Mouse (Mus musculus) hindbrain, embryonic 13.5 days (tissue): ENCODE results near the gene Gm20662. TPM values are rescaled to one million over a fixed set of nuclear protein-coding genes. Genes with fewer than 3 reads are reported as not detected.
A peak's percentile ranks its signal among the peaks of the same experiment; 100 is the strongest.

ENCODE experiments used
- ATAC-seq: fragments of 200-750 bp; cut with Nextera tagmentation; 2 replicates; pipeline ENCODE4 v1.8.0; 2017; ENCODE audit warnings: moderate TSS enrichment; ENCODE audit not compliant: low FRiP score
- H3K27ac ChIP-seq: fragments of 300-500 bp; sonication (generic); 2 replicates; pipeline ENCODE4 v1.5.1; 2015; ENCODE audit warnings: inconsistent platforms, mild to moderate bottlenecking, moderate library complexity
- H3K27me3 ChIP-seq: fragments of 300-500 bp; sonication (generic); 2 replicates; pipeline ENCODE4 v1.6.1; 2015; ENCODE audit warnings: mild to moderate bottlenecking, inconsistent platforms
- H3K36me3 ChIP-seq: fragments of 300-500 bp; sonication (generic); 2 replicates; pipeline ENCODE4 v1.6.1; 2015; ENCODE audit warnings: mild to moderate bottlenecking, inconsistent platforms
- H3K4me1 ChIP-seq: fragments of 300-500 bp; sonication (generic); replicated peaks from 2 replicates; pipeline ENCODE4 v1.6.1; 2015; ENCODE audit warnings: inconsistent platforms
- H3K4me2 ChIP-seq: fragments of 300-500 bp; sonication (generic); 2 replicates; pipeline ENCODE4 v1.6.1; 2015; ENCODE audit warnings: inconsistent platforms, mild to moderate bottlenecking, moderate library complexity
- H3K4me3 ChIP-seq: fragments of 300-500 bp; sonication (generic); 2 replicates; pipeline ENCODE4 v1.5.1; 2015; ENCODE audit warnings: mild to moderate bottlenecking, inconsistent platforms
- H3K9ac ChIP-seq: fragments of 300-500 bp; sonication (generic); 2 replicates; pipeline ENCODE4 v1.6.1; 2015; ENCODE audit warnings: mild to moderate bottlenecking, inconsistent platforms
- H3K9me3 ChIP-seq: fragments of 300-500 bp; sonication (generic); 2 replicates; pipeline ENCODE4 v1.6.1; 2016; ENCODE audit warnings: inconsistent platforms
- WGBS: fragments of 180-500 bp; shearing (Covaris S2); methylation state at CpG from one replicate; pipeline ENCODE4 v1.1.7; 2015; 5-methylcytosine and 5-hydroxymethylcytosine counted together
- polyA plus RNA-seq: library from polyadenylated mRNA; unstranded; fragments of >200 nt; fragmentation: Nextera tagmentation; extraction: Ambion mirVana; gene quantifications from 2 replicates; pipeline ENCODE4 v1.2.1, GENCODE M21; 2015

Gm20662 gene
- polyA plus RNA-seq, 1 experiment from 2014 or later: 0.60 TPM

GRCm38 (mm10) chr9:108032126-108032525 is 36.0 kb downstream of the Gm20662 start:
- H3K36me3 ChIP-seq: peaks cover 56% of the 10 kb centered on the region
- 94% methylated on average over 5 of the region's 5 CpGs for WGBS

DNA sequence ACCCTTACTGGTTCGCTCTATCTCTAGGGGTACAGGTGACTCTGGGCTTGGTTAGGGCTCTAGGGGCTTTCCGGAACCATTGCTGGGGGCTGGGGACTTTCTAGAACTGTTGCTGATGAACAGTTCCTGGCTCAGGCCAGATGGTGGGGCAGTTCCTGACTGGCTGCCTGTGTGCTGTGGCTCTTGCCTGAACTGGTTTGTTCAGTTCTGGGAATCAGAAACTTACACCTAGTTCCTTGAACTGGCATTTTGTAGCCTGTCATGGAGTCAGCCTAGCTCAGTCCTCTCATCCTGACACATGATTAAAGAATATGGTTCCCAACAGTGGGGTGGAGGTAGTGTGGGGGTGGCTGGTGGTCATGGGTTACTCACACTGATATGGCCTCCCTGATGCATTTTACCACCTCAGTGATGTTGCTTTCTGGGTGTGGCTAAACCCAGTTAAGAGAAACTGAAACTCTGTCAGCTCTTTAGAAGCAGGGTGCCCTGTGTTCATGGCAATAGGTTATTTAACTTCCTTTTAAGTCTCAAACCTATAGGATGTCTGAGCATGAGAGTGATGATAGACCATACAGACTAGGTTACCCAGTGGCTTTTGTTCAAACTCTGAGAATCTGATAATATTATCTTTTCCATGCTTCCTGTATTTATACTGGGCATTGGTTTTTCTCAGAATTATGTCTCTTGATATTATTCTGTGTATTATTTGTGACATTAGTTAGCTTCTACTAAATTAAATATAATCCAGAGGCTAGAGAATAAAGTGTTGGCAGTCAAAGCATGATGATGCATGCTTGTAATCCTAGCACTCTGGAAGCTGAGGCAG is 39.4 kb downstream of the Gm20662 start:
- Histone ChIP-seq H3K9me3 (no peaks in the 10 kb centered on the region), H3K27ac (no peak overlapping the region), H3K9ac (no peak overlapping the region), H3K4me3 (no peak overlapping the region), H3K36me3 (peaks cover 60% of the 10 kb centered on the region), H3K4me2 (no peak overlapping the region), H3K27me3 (no peaks in the 10 kb centered on the region), H3K4me1 (no peaks in the 10 kb centered on the region)
- WGBS: 97% methylated on average over 2 of the region's 2 CpGs
- ATAC-seq: no peak

More at GRCm38 (mm10) chr9:108032126-108032525, 36.0 kb downstream of the Gm20662 start:
- Histone ChIP-seq H3K4me3 (no peak overlapping the region), H3K4me1 (no peaks in the 10 kb centered on the region), H3K9me3 (no peaks in the 10 kb centered on the region), H3K9ac (no peak overlapping the region), H3K4me2 (no peak overlapping the region), H3K27ac (no peak overlapping the region), H3K27me3 (no peaks in the 10 kb centered on the region)
- ATAC-seq: no peak

DNA sequence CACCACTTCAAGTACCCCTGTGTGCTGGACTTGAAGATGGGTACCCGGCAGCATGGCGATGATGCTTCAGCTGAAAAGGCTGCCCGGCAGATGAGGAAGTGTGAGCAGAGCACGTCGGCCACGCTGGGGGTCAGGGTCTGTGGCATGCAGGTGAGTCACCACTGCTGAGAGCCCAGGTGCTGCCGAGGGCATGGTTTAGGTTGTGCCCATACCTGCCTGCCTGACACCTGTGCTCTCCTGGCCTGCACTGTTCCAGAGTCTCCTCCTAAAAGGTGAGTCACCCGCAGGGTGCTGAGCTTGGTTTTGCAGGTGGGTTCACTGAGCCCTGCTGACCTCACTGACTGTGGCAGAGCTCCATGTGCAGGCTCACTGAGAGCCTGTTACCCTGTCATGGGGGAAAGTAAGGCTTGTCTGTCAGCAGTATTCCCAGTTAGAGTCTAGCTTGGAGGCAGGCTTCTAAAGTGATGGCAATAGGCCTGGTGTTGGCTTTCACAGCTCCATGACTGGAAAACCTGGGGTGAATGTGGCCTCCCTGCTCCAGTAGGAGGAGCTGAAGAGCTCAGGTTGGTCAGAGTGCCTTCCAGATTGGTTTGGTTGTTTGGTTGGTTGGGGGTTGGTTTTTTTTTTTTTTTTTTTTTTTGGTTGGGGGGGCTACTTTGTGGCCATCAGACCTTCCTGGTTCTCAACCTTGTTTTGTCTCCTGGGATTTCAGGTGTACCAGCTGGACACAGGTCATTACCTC is 48.8 kb downstream of the Gm20662 start:
- Histone ChIP-seq H3K27me3 (no peaks in the 10 kb centered on the region), H3K9ac (no peak overlapping the region), H3K36me3 (peaks cover 65% of the 10 kb centered on the region), H3K4me2 (no peak overlapping the region), H3K4me1 (peaks cover 20% of the 10 kb centered on the region), H3K4me3 (no peak overlapping the region), H3K9me3 (no peaks in the 10 kb centered on the region), H3K27ac (no peak overlapping the region)
- no peak for ATAC-seq
- WGBS: 97% methylated on average over 8 of the region's 8 CpGs

DNA sequence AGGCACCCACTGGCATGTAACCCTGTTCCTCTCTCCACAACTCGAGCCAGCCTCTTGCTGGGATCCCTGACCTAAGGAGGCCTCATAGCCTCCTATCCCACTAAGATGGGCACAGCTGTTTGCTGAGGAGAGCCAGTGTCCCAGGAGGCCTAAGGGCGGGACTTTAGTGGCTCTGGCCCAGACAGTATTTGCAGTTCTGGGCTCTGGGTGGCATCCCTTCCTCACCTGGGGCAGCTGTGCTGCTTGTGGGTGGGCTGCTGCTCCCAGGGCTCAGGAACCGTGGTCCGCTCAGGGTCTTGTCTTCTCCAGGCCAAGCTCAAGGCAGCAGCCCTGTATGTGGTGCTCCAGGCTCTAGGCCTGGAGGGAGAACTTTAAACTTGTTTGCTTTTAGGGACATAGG is 50.4 kb downstream of the Gm20662 start:
- WGBS: 89% methylated on average over 4 of the region's 4 CpGs
- 0 out of 2 replicates have a peak overlapping the region, but pooled peaks have one; percentile 19 for H3K9ac ChIP-seq

GRCm38 (mm10) chr9:108047601-108048565 is 51.7 kb downstream of the Gm20662 start:
- peak overlapping the region; percentile 74 for H3K4me3 ChIP-seq
- ATAC-seq: no peak
- H3K9ac ChIP-seq: peak overlapping the region; percentile 67; the same call in 1 of the 2 replicates
- 51% methylated on average over 17 of the region's 17 CpGs for WGBS
- H3K4me2 ChIP-seq: peak overlapping the region; percentile 96
- H3K36me3 ChIP-seq: peaks cover 57% of the 10 kb centered on the region
- no peaks in the 10 kb centered on the region for H3K9me3 ChIP-seq
- peak overlapping the region; percentile 79 for H3K27ac ChIP-seq
- no peaks in the 10 kb centered on the region for H3K27me3 ChIP-seq
- H3K4me1 ChIP-seq: peaks cover 35% of the 10 kb centered on the region

More for the DNA sequence above, 50.4 kb downstream of the Gm20662 start:
- Histone ChIP-seq H3K27me3 (no peaks in the 10 kb centered on the region), H3K9me3 (no peaks in the 10 kb centered on the region), H3K4me2 (no peak overlapping the region), H3K27ac (no peak overlapping the region), H3K4me3 (no peak overlapping the region), H3K36me3 (peaks cover 65% of the 10 kb centered on the region), H3K4me1 (peaks cover 28% of the 10 kb centered on the region)
- no peak for ATAC-seq

- H3K27ac ChIP-seq: peak overlapping the region; percentile 79
- peaks cover 41% of the 10 kb centered on the region for H3K4me1 ChIP-seq
- H3K9ac ChIP-seq: peak overlapping the region; percentile 67
- 2% methylated on average over 19 of the region's 19 CpGs for WGBS
- no peaks in the 10 kb centered on the region for H3K27me3 ChIP-seq
- peak overlapping the region; percentile 74 for H3K4me3 ChIP-seq
- H3K4me2 ChIP-seq: peak overlapping the region; percentile 96
- H3K9me3 ChIP-seq: no peaks in the 10 kb centered on the region
- H3K36me3 ChIP-seq: peaks cover 54% of the 10 kb centered on the region
- peak; percentile 55 for ATAC-seq
Observed at GRCm38 (mm10) chr9:108048566-108048955, 52.4 kb downstream of the Gm20662 start.

- Histone ChIP-seq H3K27ac (peak within 1 kb of the TSS; percentile 83), H3K4me2 (peak within 1 kb of the TSS; percentile 96), H3K9me3 (no peaks in the 10 kb centered on the region), H3K36me3 (peaks cover 59% of the 10 kb centered on the region), H3K27me3 (no peaks in the 10 kb centered on the region), H3K4me3 (peak within 1 kb of the TSS; percentile 74), H3K9ac (peak within 1 kb of the TSS; percentile 84), H3K4me1 (peaks cover 41% of the 10 kb centered on the region)
- WGBS: under 1% methylated on average over 30 of the region's 39 CpGs
- ATAC-seq: peak; percentile 96
Observed at GRCm38 (mm10) chr9:108049016-108049455, 52.9 kb downstream of the Gm20662 start, which contains the start of gene Gmppb. Gene Gmppb (plus strand): TSS chr9:108049242.

DNA sequence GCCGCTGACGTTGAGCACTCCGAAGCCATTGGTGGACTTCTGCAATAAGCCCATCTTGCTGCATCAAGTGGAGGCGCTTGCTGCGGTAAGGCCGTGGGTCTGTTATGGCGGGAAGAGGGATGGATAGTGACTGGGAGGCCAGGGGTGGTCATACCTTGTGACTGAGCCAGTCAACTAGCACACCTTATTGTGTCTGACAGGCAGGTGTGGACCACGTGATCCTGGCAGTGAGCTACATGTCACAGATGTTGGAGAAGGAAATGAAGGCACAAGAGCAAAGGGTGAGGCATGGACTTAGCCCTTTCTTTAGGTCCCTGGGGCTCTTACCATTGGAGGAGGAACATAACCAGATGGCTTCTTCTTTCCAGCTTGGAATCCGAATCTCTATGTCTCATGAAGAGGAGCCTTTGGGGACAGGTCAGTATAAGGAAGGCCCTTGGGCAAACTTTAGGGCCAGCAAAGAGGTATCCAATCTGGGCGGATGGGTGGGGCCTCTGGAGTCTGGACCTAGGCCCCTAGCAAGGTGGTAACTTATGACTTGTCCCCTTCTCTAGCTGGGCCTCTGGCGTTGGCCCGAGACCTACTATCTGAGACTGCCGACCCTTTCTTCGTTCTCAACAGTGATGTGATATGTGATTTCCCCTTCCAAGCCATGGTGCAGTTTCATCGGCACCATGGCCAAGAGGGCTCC is 53.6 kb downstream of the Gm20662 start:
- peaks cover 63% of the 10 kb centered on the region for H3K36me3 ChIP-seq
- no peaks in the 10 kb centered on the region for H3K27me3 ChIP-seq
- WGBS: 43% methylated on average over 15 of the region's 15 CpGs
- H3K4me2 ChIP-seq: peak overlapping the region; percentile 96
- H3K9me3 ChIP-seq: no peaks in the 10 kb centered on the region
- H3K4me1 ChIP-seq: peaks cover 41% of the 10 kb centered on the region
- H3K27ac ChIP-seq: peak overlapping the region; percentile 83
- ATAC-seq: no peak; the same call in none of the 2 replicates
- peak overlapping the region; percentile 74 for H3K4me3 ChIP-seq
- H3K9ac ChIP-seq: peak overlapping the region; percentile 84

DNA sequence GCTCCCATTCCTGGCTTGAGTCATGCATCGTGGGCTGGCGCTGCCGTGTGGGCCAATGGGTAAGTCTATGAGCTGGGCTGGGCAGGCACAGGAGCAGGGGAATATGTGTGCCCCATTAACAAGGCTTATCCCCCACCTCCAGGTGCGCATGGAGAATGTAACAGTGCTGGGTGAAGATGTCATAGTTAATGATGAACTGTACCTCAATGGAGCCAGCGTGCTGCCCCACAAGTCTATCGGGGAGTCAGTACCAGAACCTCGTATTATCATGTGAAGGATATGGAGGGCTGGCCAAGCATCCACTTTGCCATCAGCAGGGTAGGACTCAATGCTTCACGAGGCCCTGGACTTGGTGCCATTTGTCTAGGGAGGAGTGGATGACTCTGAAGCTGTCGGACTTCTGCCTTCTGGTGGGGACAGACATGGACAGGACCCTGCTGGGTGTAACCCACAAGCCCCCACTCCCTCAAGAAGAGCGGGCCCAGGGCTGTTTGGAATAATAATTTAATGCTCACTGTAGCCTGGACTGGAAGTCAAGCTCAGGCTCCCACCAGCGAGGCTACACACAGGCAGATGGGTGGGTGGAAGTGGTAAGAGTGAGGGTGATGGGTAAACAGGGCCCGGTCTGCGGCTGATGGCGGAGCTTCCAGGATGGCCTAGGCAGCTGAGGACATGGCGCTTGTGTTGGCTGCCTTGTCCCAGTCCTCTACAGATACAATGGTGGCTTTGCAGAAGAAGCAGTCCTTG is 55.2 kb downstream of the Gm20662 start:
- Histone ChIP-seq H3K36me3 (peaks cover 63% of the 10 kb centered on the region), H3K4me3 (no peak overlapping the region), H3K4me2 (no peak overlapping the region), H3K9me3 (no peaks in the 10 kb centered on the region), H3K27ac (no peak overlapping the region), H3K27me3 (no peaks in the 10 kb centered on the region), H3K9ac (no peak overlapping the region; the same call in 1 of the 2 replicates), H3K4me1 (peaks cover 41% of the 10 kb centered on the region)
- 96% methylated on average over 15 of the region's 15 CpGs for WGBS
- no peak for ATAC-seq

GRCm38 (mm10) chr9:108051931-108052220 is 55.7 kb downstream of the Gm20662 start:
- Histone ChIP-seq H3K4me2 (no peak overlapping the region), H3K27me3 (no peaks in the 10 kb centered on the region), H3K27ac (no peak overlapping the region), H3K4me1 (peaks cover 41% of the 10 kb centered on the region), H3K36me3 (peaks cover 63% of the 10 kb centered on the region), H3K9me3 (no peaks in the 10 kb centered on the region), H3K9ac (no peak overlapping the region; the same call in 1 of the 2 replicates), H3K4me3 (no peak overlapping the region)
- no peak for ATAC-seq
- WGBS: 76% methylated on average over 4 of the region's 4 CpGs

DNA sequence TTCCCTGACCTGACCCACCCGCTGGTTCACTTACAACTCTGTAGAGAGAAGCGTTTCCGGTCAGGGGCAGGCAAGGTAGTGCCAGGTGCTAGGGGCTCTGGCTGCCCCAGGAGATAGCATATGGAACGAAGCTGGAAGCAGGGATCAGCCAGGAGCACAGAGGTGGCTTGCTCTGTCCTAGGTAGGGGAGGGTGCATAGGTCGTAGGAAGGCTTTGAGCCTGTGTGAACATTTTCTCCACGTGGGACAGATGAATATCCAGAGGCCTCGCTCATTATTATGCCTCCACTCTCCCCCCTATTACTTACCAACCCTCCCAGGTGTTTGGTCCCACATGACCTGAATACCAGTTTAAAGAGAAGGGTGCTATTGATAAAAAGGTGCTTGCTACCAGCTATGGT is 56.3 kb downstream of the Gm20662 start:
- H3K9me3 ChIP-seq: no peaks in the 10 kb centered on the region
- H3K4me3 ChIP-seq: no peak overlapping the region
- 73% methylated on average over 7 of the region's 7 CpGs for WGBS
- H3K27me3 ChIP-seq: no peaks in the 10 kb centered on the region
- no peak overlapping the region for H3K4me2 ChIP-seq
- ATAC-seq: no peak
- H3K9ac ChIP-seq: no peak overlapping the region
- peaks cover 63% of the 10 kb centered on the region for H3K36me3 ChIP-seq
- peak overlapping the region; percentile 23; the same call in 1 of the 2 replicates for H3K27ac ChIP-seq
- H3K4me1 ChIP-seq: peaks cover 40% of the 10 kb centered on the region
